Mouse (Mus musculus) ES-E14 (cell line): Measurements from ENCODE around the gene Urad.

Experiments
- CHD2 ChIP-seq: IDR thresholded peaks from 2 replicates; pipeline ENCODE4 v1.6.1; 2014; ENCODE audit warnings: mild to moderate bottlenecking, low read depth, low read length, inconsistent platforms
- HCFC1 ChIP-seq: IDR thresholded peaks from 2 replicates; pipeline ENCODE4 v1.6.1; 2012; ENCODE audit warnings: low read length, inconsistent platforms, borderline replicate concordance; ENCODE audit not compliant: insufficient read depth
- MAFK ChIP-seq: IDR thresholded peaks from 2 replicates; pipeline ENCODE4 v1.6.1; 2014; ENCODE audit warnings: mild to moderate bottlenecking, low read depth, low read length, inconsistent platforms; ENCODE audit not compliant: insufficient read depth
- ZC3H11A ChIP-seq: IDR thresholded peaks from 2 replicates; pipeline ENCODE4 v1.6.1; 2012; ENCODE audit warnings: low read depth, mild to moderate bottlenecking, inconsistent platforms, low read length, borderline replicate concordance
- ZNF384 ChIP-seq: IDR thresholded peaks from 2 replicates; pipeline ENCODE4 v1.6.1; 2012; ENCODE audit warnings: low read depth, low read length, inconsistent platforms

GRCm38 (mm10) chr5:147368221-147368620, 46.0 kb upstream of the Urad start:
- no peak for TF ChIP-seq ZNF384
- no peak for TF ChIP-seq MAFK
- no peak for TF ChIP-seq CHD2
- TF ChIP-seq HCFC1 = no peak
- no peak for TF ChIP-seq ZC3H11A
